23 mouse cellular contexts compared by ENCODE assay signal in the genomic region with DNA sequence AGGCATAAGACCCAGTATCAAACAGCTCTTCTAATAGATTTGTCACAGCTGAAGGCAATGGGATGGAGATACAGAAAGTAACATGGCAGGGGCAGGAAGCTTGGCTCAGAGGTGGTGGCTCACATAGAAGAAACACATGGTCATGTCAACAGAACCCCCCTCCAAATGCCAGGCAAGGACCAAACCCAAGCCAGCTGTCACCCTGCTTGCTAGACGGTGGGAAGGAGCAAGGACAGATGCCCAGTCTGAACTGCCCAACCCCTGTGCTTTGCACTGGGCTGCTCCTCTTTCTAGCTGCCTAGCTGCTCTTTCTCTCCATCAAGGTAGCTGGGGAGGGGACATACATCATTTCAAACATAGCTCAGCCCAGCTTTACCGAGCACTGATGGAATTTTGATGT.
DNase-seq lines count a peak whose midpoint lies in the region; ATAC-seq and TF ChIP-seq lines count a peak whose summit lies in the region.
"Had no signal": no experiment of that assay in that cellular context is flagged by ENCODE, and none has a peak within 500 bp of the region (broad histone marks: within the 10 kb centered on the region; RNA-seq: fewer than 3 reads in every experiment).

No protein-coding gene starts in this region.

- ATAC-seq in hindbrain, embryonic 16.5 days, result 0 out of 2 replicates have a peak, but pooled peaks have one; percentile 24
- ATAC-seq in hindbrain, embryonic 11.5 days (ENCODE audit: low FRiP score), result no peak
- ATAC-seq: activated CD4-positive, CD25-positive, alpha-beta regulatory T cell, adult 4 months; CD4-positive, CD25-positive, alpha-beta regulatory T cell, adult 4 months; forebrain, embryonic 13.5 days; forebrain, embryonic 15.5 days; forebrain, postnatal 0 days; Patski had no signal

- H3K9me3 ChIP-seq in hindbrain, embryonic 16.5 days (ENCODE audit: control insufficient read depth, low read length), result no peaks in the 10 kb centered on the region
- H3K9me3 ChIP-seq in hindbrain, embryonic 11.5 days (ENCODE audit: control insufficient read depth, low read length), result no peaks in the 10 kb centered on the region
- H3K9me3 ChIP-seq: embryonic facial prominence, embryonic 10.5 days; embryonic facial prominence, embryonic 12.5 days; forebrain, embryonic 13.5 days; forebrain, embryonic 15.5 days; G1E had no signal

- H3K4me2 ChIP-seq in hindbrain, embryonic 16.5 days (ENCODE audit: low read length), result no peak overlapping the region
- no peak overlapping the region for H3K4me2 ChIP-seq in hindbrain, embryonic 11.5 days (replicated peaks; ENCODE audit: low read depth, low read length)
- no peak overlapping the region for H3K4me2 ChIP-seq in myocyte (ENCODE audit: low read depth)
- H3K4me2 ChIP-seq: embryonic facial prominence, embryonic 12.5 days; forebrain, embryonic 13.5 days; forebrain, embryonic 15.5 days had no signal

- no peaks in the 10 kb centered on the region for H3K36me3 ChIP-seq in hindbrain, embryonic 16.5 days (ENCODE audit: control insufficient read depth, insufficient read depth, low read length)
- no peaks in the 10 kb centered on the region for H3K36me3 ChIP-seq in hindbrain, embryonic 11.5 days (ENCODE audit: control insufficient read depth, insufficient read depth, low read length)
- H3K36me3 ChIP-seq in myocyte (ENCODE audit: control insufficient read depth, insufficient read depth), result no peaks in the 10 kb centered on the region
- H3K36me3 ChIP-seq: embryonic facial prominence, embryonic 12.5 days; forebrain, embryonic 15.5 days had no signal

- H3K9ac ChIP-seq in hindbrain, embryonic 16.5 days (ENCODE audit: low read depth, low read length), result no peak overlapping the region
- H3K9ac ChIP-seq in hindbrain, embryonic 11.5 days (ENCODE audit: low read depth, low read length), result no peak overlapping the region
- H3K9ac ChIP-seq: embryonic facial prominence, embryonic 12.5 days; forebrain, embryonic 13.5 days; forebrain, embryonic 15.5 days; forebrain, postnatal 0 days had no signal

- H3K27me3 ChIP-seq in cerebellum, adult 2 months (ENCODE audit: control insufficient read depth, insufficient read depth, low read length), result no peaks in the 10 kb centered on the region
- no peaks in the 10 kb centered on the region for H3K27me3 ChIP-seq in hindbrain, embryonic 16.5 days (replicated peaks; ENCODE audit: control insufficient read depth, insufficient read depth, low read length)
- no peaks in the 10 kb centered on the region for H3K27me3 ChIP-seq in hindbrain, embryonic 11.5 days (ENCODE audit: control insufficient read depth, insufficient read depth, low read length)
- H3K27me3 ChIP-seq in myocyte (ENCODE audit: control insufficient read depth, insufficient read depth, insufficient read length), result no peaks in the 10 kb centered on the region
- H3K27me3 ChIP-seq: CH12.LX; embryonic facial prominence, embryonic 12.5 days; forebrain, embryonic 13.5 days; forebrain, embryonic 15.5 days; Patski had no signal

- no peak for TF ChIP-seq CTCF in cerebellum, adult 2 months (IDR thresholded peaks at IDR 0.05; ENCODE audit: borderline replicate concordance, insufficient read depth, low read depth, low read length)

- H3K4me1 ChIP-seq in cerebellum, adult 2 months (ENCODE audit: control insufficient read depth, insufficient read depth, low read length), result peaks cover 4% of the 10 kb centered on the region
- H3K4me1 ChIP-seq in hindbrain, embryonic 16.5 days (ENCODE audit: control insufficient read depth, insufficient read depth, low read depth, low read length), result peaks cover 4% of the 10 kb centered on the region; the same call in 1 of the 2 replicates
- no peaks in the 10 kb centered on the region for H3K4me1 ChIP-seq in hindbrain, embryonic 11.5 days (replicated peaks; ENCODE audit: control insufficient read depth, insufficient read depth, low read length)
- H3K4me1 ChIP-seq: embryonic facial prominence, embryonic 12.5 days had no signal

- DNase-seq in cerebellum, postnatal 10 days, result peak; percentile 66 to 76
- DNase-seq in cerebellum, adult 2 months, result no peak
- DNase-seq in hindbrain, embryonic 11.5 days (ENCODE audit: low spot score), result no peak
- DNase-seq: adrenal gland, adult 8-10 months; adrenal gland, postnatal 14 days; adrenal gland, postnatal 36 days; B cell, adult 2 months; cerebellum, adult 11-12 months; cerebellum, adult 8-10 months; cerebellum, adult 9-11 months; cerebellum, postnatal 36 days; forebrain, postnatal 0 days had no signal

- TF ChIP-seq POLR2A in cerebellum, adult 2 months (IDR thresholded peaks at IDR 0.05; ENCODE audit: borderline replicate concordance, insufficient read depth, low read length), result no peak
- no peak for TF ChIP-seq POLR2A in myocyte (IDR thresholded peaks at IDR 0.05; ENCODE audit: insufficient read length, low read depth)

- H3K79me2 ChIP-seq in myocyte (ENCODE audit: control insufficient read depth, insufficient read depth), result no peaks in the 10 kb centered on the region

- H3ac ChIP-seq in myocyte (ENCODE audit: control insufficient read depth, insufficient read length), result no peak overlapping the region

- H3K27ac ChIP-seq in cerebellum, adult 2 months (ENCODE audit: insufficient read depth, low read length), result no peak overlapping the region
- H3K27ac ChIP-seq in hindbrain, embryonic 16.5 days (ENCODE audit: low read depth, low read length), result no peak overlapping the region
- no peak overlapping the region for H3K27ac ChIP-seq in hindbrain, embryonic 11.5 days (ENCODE audit: low read depth, low read length)
- H3K27ac ChIP-seq: embryonic facial prominence, embryonic 10.5 days; embryonic facial prominence, embryonic 12.5 days; forebrain, embryonic 13.5 days; forebrain, embryonic 15.5 days had no signal

- H3K4me3 ChIP-seq in cerebellum, adult 2 months (replicated peaks; ENCODE audit: insufficient read depth, low read depth, low read length), result no peak overlapping the region
- H3K4me3 ChIP-seq in hindbrain, embryonic 16.5 days (ENCODE audit: low read length), result no peak overlapping the region
- no peak overlapping the region for H3K4me3 ChIP-seq in hindbrain, embryonic 11.5 days (ENCODE audit: low read depth, low read length)
- H3K4me3 ChIP-seq in myocyte, result no peak overlapping the region
- H3K4me3 ChIP-seq: embryonic facial prominence, embryonic 10.5 days; embryonic facial prominence, embryonic 12.5 days; forebrain, embryonic 13.5 days; forebrain, embryonic 15.5 days had no signal

- 50% methylated on average over 2 of the region's 2 CpGs for WGBS in cerebellum, adult 2 months
- WGBS in hindbrain, embryonic 16.5 days, result 69% methylated on average over 2 of the region's 2 CpGs
- WGBS in hindbrain, embryonic 11.5 days, result 79% methylated on average over 2 of the region's 2 CpGs

TF ChIP-seq in myocyte, 11 proteins besides CTCF, POLR2A, EP300 and RAD21:
- peak in 2 of 3 experiments; percentile 64 to 66 for TF ChIP-seq MYOG (IDR thresholded peaks at IDR 0.05; ENCODE audit: control insufficient read depth in 1 of 3, insufficient read depth in 1 of 3, insufficient read length in 2 of 3, low read depth in 2 of 3)
- no peak for TF ChIP-seq TCF3 (IDR thresholded peaks at IDR 0.05; ENCODE audit: insufficient read length, low read depth)
- no peak for TF ChIP-seq USF1 (IDR thresholded peaks at IDR 0.05; ENCODE audit: low read depth)
- no peak for TF ChIP-seq POLR2AphosphoS2 (IDR thresholded peaks at IDR 0.05; ENCODE audit: insufficient read length, low read depth)
- TF ChIP-seq MYOD1 (IDR thresholded peaks at IDR 0.05; ENCODE audit: control insufficient read depth in 1 of 3, insufficient read length in 2 of 3, low read depth in 2 of 3), result peak in 2 of 3 experiments; percentile 63 to 70
TF ChIP-seq in myocyte: peak in this region for 2.

Comparison
In these comparisons a context has a peak if more than half of its experiments do, and no peak if none do; other contexts are left out.
1. DNase-seq: peak in cerebellum, postnatal 10 days (2 of 2); none in cerebellum, adult 2 months (0 of 2) and hindbrain, embryonic 11.5 days (single experiment).